Mouse (Mus musculus) midbrain, embryonic 11.5 days (tissue): ENCODE results near the gene Il10ra. TPM values are rescaled to one million over a fixed set of nuclear protein-coding genes. Genes with fewer than 3 reads are reported as not detected.
A peak's percentile ranks its signal among the peaks of the same experiment; 100 is the strongest.

Experiments
- ATAC-seq: fragments of 200-750 bp; cut with Nextera tagmentation; 2 replicates; pipeline ENCODE4 v1.8.0; 2017; ENCODE audit warnings: moderate TSS enrichment, moderate library complexity; ENCODE audit not compliant: low FRiP score
- DNase-seq: peaks from one replicate; pipeline ENCODE4 v3.0.0; 2015; ENCODE audit warnings: low spot score; ENCODE audit errors: missing footprints
- H3K27ac ChIP-seq: fragments of 300-500 bp; sonication (generic); 2 replicates; pipeline ENCODE4 v1.5.1; 2014; ENCODE audit warnings: low read depth, low read length
- H3K27me3 ChIP-seq: fragments of 300-500 bp; sonication (generic); 2 replicates; pipeline ENCODE4 v1.6.1; 2014; ENCODE audit warnings: mild to moderate bottlenecking, low read length, moderate library complexity, mixed read lengths; ENCODE audit not compliant: control insufficient read depth, insufficient read depth
- H3K36me3 ChIP-seq: fragments of 300-500 bp; sonication (generic); 2 replicates; pipeline ENCODE4 v1.6.1; 2014; ENCODE audit warnings: mild to moderate bottlenecking, low read length, moderate library complexity, mixed read lengths; ENCODE audit not compliant: control insufficient read depth, insufficient read depth
- H3K4me1 ChIP-seq: fragments of 300-500 bp; sonication (generic); 2 replicates; pipeline ENCODE4 v1.6.1; 2014; ENCODE audit warnings: low read length; ENCODE audit not compliant: control insufficient read depth, insufficient read depth
- H3K4me2 ChIP-seq: fragments of 300-500 bp; sonication (generic); 2 replicates; pipeline ENCODE4 v1.6.1; 2014; ENCODE audit warnings: mild to moderate bottlenecking, moderate library complexity
- H3K4me3 ChIP-seq: fragments of 300-500 bp; sonication (generic); 2 replicates; pipeline ENCODE4 v1.5.1; 2014; ENCODE audit warnings: low read depth, low read length
- H3K9ac ChIP-seq: fragments of 300-500 bp; sonication (generic); 2 replicates; pipeline ENCODE4 v1.6.1; 2014; ENCODE audit warnings: low read length
- H3K9me3 ChIP-seq: fragments of 300-500 bp; sonication (generic); 2 replicates; pipeline ENCODE4 v1.6.1; 2016; ENCODE audit warnings: low read length; ENCODE audit not compliant: control insufficient read depth
- WGBS: fragments of 180-500 bp; shearing (Covaris S2); extraction: QIAGEN DNeasy Blood & Tissue Kit; methylation state at CpG from one replicate; pipeline ENCODE4 v1.1.7; 2014; 5-methylcytosine and 5-hydroxymethylcytosine counted together
- polyA plus RNA-seq: library from polyadenylated mRNA; unstranded; fragments of >200 nt; fragmentation: Nextera tagmentation; extraction: Ambion mirVana; gene quantifications from 2 replicates; pipeline ENCODE4 v1.2.1, GENCODE M21; 2014

Il10ra gene
- polyA plus RNA-seq, 1 experiment from 2014 or later: 0.79 TPM

DNA sequence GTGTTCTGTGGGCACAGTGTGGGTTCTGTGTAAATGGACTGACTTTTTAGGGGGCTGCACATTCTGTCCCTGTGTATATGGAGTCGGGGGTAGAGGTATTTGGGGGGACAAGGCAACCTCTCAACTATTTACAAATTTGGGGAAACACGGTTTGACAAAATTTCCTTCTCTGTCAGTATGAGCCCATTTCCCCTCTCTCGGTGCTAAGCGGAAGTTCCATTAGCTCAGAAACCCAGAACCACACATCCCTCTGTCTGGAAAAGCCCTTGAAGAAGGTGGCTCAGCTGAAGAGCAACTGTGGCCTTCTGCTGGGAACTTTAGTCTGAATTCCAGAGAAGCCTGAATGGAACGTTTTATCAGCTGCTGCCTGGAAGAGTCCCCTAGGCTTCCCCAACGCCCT is 16.6 kb downstream of the Il10ra start:
- no peaks in the 10 kb centered on the region for H3K36me3 ChIP-seq
- ATAC-seq (no peak), DNase-seq (no peak)
- H3K9ac ChIP-seq: no peak overlapping the region
- no peak overlapping the region for H3K4me3 ChIP-seq
- H3K27ac ChIP-seq: no peak overlapping the region
- no peaks in the 10 kb centered on the region for H3K4me1 ChIP-seq
- H3K4me2 ChIP-seq: no peak overlapping the region
- no peaks in the 10 kb centered on the region for H3K9me3 ChIP-seq
- no peaks in the 10 kb centered on the region for H3K27me3 ChIP-seq
- WGBS: 84% methylated on average over 6 of the region's 6 CpGs

DNA sequence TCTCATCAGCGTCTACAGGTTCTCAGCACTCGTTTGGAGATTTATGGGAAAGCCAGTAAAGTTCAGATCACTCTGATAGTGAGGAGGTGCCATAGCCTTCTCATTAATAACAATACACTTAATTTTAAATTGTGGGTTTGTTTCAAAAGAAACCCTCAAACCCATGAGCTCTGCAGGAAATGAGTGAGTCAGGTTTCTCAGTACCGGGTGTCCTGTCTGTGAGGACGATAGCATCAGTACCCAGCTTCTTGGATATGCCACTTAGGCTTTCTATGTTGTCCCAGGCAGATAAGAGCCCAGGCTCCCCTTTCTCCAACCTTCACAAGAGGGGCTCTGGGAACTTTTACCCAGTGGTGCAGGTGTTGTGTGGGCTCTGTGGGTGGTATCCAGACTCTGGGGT is 17.0 kb downstream of the Il10ra start:
- no peaks in the 10 kb centered on the region for H3K27me3 ChIP-seq

DNA sequence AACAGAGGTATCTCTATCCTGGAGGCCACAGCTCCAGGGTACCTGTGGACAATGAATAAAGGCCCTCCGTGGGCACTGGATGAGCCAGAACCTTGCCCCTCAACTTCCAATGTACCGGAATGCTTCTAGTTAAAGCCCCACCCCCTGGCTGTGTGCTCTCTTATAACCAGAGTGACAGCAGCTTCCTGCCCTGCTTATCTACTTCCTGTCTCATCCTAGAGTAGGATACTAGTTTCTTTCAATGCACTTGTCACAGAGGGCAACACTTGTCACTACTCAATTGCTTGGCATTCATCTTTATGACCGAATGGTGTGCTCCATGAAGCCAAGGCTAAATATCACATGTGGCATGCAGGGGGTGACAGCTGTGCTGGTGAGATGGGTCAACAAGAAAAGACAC is 17.7 kb downstream of the Il10ra start:
- ATAC-seq: no peak
- H3K9ac ChIP-seq: no peak overlapping the region
- no peaks in the 10 kb centered on the region for H3K9me3 ChIP-seq
- WGBS: 90% methylated on average over 3 of the region's 3 CpGs
- H3K4me2 ChIP-seq: no peak overlapping the region
- H3K4me1 ChIP-seq: no peaks in the 10 kb centered on the region
- no peak for DNase-seq
- no peaks in the 10 kb centered on the region for H3K36me3 ChIP-seq
- H3K27ac ChIP-seq: no peak overlapping the region
- no peak overlapping the region for H3K4me3 ChIP-seq
- no peaks in the 10 kb centered on the region for H3K27me3 ChIP-seq

More for the DNA sequence above, 17.0 kb downstream of the Il10ra start:
- no peak overlapping the region for H3K4me3 ChIP-seq
- no peaks in the 10 kb centered on the region for H3K9me3 ChIP-seq
- no peaks in the 10 kb centered on the region for H3K4me1 ChIP-seq
- H3K9ac ChIP-seq: no peak overlapping the region
- H3K27ac ChIP-seq: no peak overlapping the region
- H3K4me2 ChIP-seq: no peak overlapping the region
- WGBS: 82% methylated on average over 4 of the region's 4 CpGs
- ATAC-seq (no peak), DNase-seq (no peak)
- no peaks in the 10 kb centered on the region for H3K36me3 ChIP-seq

DNA sequence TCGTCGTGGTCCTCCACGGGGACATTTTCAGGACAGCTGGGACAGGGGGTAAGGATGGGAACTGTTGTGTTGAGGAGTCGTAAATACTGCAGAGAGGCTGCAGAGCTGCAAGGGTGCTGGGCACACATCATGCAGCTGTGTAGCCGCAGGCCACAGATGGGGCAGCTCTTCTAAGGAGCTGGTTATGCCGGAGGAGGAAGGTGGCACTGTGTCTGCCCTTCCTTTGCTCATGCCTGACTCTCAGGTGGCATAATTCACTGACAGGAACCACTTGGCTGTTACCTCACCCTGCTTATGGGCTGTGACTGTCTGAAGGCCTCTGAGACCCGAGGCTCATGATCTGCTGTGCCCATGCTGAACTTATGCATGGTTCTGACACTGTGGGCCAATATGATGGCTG is 18.6 kb downstream of the Il10ra start:
- Histone ChIP-seq H3K27me3 (no peaks in the 10 kb centered on the region), H3K9me3 (no peaks in the 10 kb centered on the region), H3K4me1 (no peaks in the 10 kb centered on the region), H3K27ac (no peak overlapping the region), H3K4me3 (no peak overlapping the region), H3K4me2 (no peak overlapping the region), H3K9ac (no peak overlapping the region), H3K36me3 (no peaks in the 10 kb centered on the region)
- ATAC-seq (no peak), DNase-seq (no peak)
- WGBS: 89% methylated on average over 7 of the region's 7 CpGs

DNA sequence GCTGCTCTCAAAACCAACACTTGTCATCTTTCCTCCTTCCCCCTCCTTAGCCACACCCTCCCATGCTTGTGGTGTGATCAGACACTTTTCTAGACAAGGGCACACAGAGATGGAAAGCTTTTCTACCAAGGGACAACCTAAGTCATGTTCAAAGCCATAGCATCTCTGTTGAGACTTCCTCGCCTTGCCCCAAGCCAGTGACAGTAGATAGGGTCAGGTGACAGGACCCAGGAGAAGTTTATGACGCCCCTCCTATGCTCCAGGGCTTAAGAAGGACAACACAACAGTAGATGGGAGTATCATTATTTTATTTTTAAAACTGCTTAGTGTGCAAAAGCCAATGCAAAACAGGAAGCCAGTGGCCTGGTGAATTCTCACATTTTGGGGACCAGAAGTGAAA is 21.4 kb downstream of the Il10ra start:
- no peak overlapping the region for H3K9ac ChIP-seq
- H3K36me3 ChIP-seq: no peaks in the 10 kb centered on the region
- no peak overlapping the region for H3K4me2 ChIP-seq
- H3K4me3 ChIP-seq: no peak overlapping the region
- no peak overlapping the region for H3K27ac ChIP-seq
- no peaks in the 10 kb centered on the region for H3K9me3 ChIP-seq
- DNase-seq (peak; percentile 35), ATAC-seq (no peak)
- H3K27me3 ChIP-seq: no peaks in the 10 kb centered on the region
- 71% methylated on average over 2 of the region's 2 CpGs for WGBS
- H3K4me1 ChIP-seq: no peaks in the 10 kb centered on the region

DNA sequence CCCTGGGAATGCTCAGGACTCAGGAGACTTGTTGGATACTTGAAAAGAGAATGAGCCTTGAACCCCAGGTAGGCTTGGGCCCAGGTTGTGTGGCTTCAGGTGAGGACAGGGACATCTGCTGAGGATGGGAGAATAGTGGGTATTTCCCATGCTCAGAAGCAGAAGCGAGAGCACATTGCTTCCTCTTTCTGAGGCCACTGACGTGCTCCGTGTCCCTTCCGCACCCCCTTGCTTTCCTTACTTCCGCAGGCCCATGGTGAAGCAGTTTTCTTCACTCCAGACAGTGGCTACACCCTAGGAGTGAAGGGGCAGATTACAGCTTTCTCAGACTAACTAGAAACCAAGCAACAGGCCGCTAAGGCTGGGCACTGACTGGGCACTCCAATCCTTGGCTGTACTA is 22.9 kb downstream of the Il10ra start:
- H3K4me3 ChIP-seq: no peak overlapping the region
- H3K4me2 ChIP-seq: no peak overlapping the region
- WGBS: 92% methylated on average over 6 of the region's 6 CpGs
- no peak for ATAC-seq
- no peaks in the 10 kb centered on the region for H3K9me3 ChIP-seq
- H3K36me3 ChIP-seq: no peaks in the 10 kb centered on the region
- H3K4me1 ChIP-seq: no peaks in the 10 kb centered on the region
- peak; percentile 12 for DNase-seq
- no peak overlapping the region for H3K9ac ChIP-seq
- no peaks in the 10 kb centered on the region for H3K27me3 ChIP-seq
- no peak overlapping the region for H3K27ac ChIP-seq

DNA sequence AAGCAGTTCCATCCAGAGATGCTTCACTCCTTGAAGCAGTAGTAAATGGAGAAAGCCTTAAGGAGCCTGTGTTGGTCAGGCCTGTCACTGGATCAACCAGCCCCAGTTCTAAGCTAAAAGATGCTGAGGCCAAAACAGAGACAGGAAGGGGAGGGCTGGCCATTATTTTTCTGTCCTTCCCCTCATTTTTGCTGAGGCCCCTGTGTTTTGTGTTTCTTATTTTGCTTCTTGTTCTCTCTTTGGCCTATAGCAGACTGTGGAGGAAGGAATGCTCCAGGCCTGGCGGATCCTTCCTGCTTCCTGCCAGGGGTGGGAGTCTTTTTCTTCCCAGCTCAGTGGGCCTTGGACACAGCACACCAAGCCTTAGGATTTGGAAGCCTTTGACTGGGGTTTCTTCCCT is 23.5 kb downstream of the Il10ra start:
- DNase-seq: no peak
- ATAC-seq: no peak
- WGBS: 63% methylated on average over 1 of the region's 1 CpGs

DNA sequence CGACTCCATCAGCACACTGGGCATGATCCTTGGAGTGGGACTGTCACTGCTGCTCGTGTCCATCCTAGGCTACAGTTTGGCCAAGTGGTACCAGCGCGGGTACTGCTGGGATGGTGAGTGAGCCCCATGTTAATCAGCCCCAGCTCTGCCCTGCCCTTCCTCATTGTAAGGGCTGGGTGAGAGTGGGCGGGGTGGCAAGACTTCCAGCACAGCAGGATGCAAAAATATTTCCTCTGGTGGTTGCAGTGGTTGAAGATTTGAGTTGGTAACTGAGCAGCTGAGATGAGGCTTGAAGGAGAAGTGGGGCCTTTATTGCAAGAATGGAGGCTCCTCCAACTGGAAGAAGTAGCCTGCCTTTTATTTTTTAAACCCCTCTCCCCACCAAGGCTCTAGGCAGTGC is 27.6 kb downstream of the Il10ra start:
- no peak for DNase-seq
- WGBS: 82% methylated on average over 5 of the region's 5 CpGs
- Histone ChIP-seq H3K4me1 (no peaks in the 10 kb centered on the region), H3K36me3 (no peaks in the 10 kb centered on the region), H3K9me3 (no peaks in the 10 kb centered on the region), H3K27ac (no peak overlapping the region), H3K4me2 (no peak overlapping the region), H3K9ac (no peak overlapping the region), H3K27me3 (no peaks in the 10 kb centered on the region), H3K4me3 (no peak overlapping the region)
- ATAC-seq: no peak

More for the DNA sequence above, 23.5 kb downstream of the Il10ra start:
- Histone ChIP-seq H3K36me3 (no peaks in the 10 kb centered on the region), H3K4me2 (no peak overlapping the region), H3K27ac (no peak overlapping the region), H3K27me3 (no peaks in the 10 kb centered on the region), H3K4me3 (no peak overlapping the region), H3K9me3 (no peaks in the 10 kb centered on the region), H3K9ac (no peak overlapping the region), H3K4me1 (no peaks in the 10 kb centered on the region)

DNA sequence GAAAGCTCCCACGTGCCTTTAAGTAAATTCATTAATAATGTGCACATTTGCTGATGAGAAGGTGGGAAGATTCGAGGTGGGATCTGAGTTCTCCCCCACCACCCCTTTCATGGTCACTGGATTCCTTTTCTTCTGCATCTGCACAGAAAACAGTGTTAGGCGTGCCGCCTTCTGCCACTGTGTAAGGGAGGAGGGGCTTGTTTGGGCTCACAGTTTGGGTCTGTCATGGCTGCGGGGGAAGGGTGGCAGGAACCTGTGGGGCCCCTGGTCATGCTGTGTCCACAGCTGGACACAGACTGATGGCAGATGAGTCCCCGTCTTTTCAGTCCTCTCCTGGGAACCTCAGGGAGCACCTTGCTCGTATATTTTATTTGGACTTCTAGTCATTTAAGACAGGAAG is 32.2 kb downstream of the Il10ra start:
- ATAC-seq: no peak
- Histone ChIP-seq H3K9ac (no peak overlapping the region), H3K27me3 (no peaks in the 10 kb centered on the region), H3K27ac (no peak overlapping the region), H3K4me2 (no peak overlapping the region), H3K4me1 (no peaks in the 10 kb centered on the region), H3K4me3 (no peak overlapping the region), H3K36me3 (no peaks in the 10 kb centered on the region), H3K9me3 (no peaks in the 10 kb centered on the region)
- 53% methylated on average over 7 of the region's 7 CpGs for WGBS
- peak; percentile 28 for DNase-seq

DNA sequence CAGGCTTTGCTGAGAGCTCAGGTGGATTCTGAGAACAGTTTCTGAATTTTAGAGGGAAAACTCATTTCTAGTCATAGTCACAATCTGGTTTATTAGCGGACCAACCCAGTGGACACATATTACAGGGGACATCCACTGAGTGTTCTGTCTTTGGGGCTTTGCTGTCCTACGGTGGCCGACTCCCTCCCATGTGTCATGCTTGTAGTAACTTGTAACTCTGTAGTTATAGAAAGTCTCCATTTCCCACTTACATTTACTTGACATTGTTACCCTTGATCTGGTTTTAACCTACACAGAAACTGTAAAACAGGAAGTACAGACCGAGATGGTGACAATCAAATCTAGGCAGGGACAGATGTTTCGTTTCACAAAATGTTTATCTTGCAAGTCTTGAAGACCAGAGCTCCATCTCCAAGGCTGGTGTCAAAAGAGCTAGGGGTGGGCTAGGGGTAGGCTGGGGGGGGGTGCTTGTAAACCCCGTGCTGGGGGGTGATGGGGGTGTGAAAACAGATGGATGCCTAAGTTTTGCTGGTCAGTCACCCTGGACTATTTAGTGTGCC is 33.2 kb downstream of the Il10ra start:
- DNase-seq (no peak), ATAC-seq (no peak)
- WGBS: 83% methylated on average over 6 of the region's 6 CpGs
- Histone ChIP-seq H3K4me1 (no peaks in the 10 kb centered on the region), H3K4me2 (no peak overlapping the region), H3K9ac (no peak overlapping the region), H3K4me3 (no peak overlapping the region), H3K27me3 (no peaks in the 10 kb centered on the region), H3K9me3 (no peaks in the 10 kb centered on the region), H3K36me3 (no peaks in the 10 kb centered on the region), H3K27ac (no peak overlapping the region)
